ENCODE assay signal across 9 mouse cellular contexts in genomic region chr14:119005834-119006233, GRCm38 (mm10).
DNase-seq lines count a peak whose midpoint lies in the region; ATAC-seq lines count a peak whose summit lies in the region.
"Had no signal": no experiment of that assay in that cellular context is flagged by ENCODE, and none has a peak within 500 bp of the region (broad histone marks: within the 10 kb centered on the region; RNA-seq: fewer than 3 reads in every experiment).

No protein-coding gene starts in this region.

- no peak for ATAC-seq in forebrain, embryonic 13.5 days
- no peak for ATAC-seq in liver, embryonic 13.5 days (ENCODE audit: low read depth)

- no peaks in the 10 kb centered on the region for H3K27me3 ChIP-seq in forebrain, embryonic 13.5 days
- no peaks in the 10 kb centered on the region for H3K27me3 ChIP-seq in forebrain, embryonic 10.5 days (ENCODE audit: poor library complexity, severe bottlenecking)
- no peaks in the 10 kb centered on the region for H3K27me3 ChIP-seq in liver, embryonic 13.5 days

- peaks cover 12% of the 10 kb centered on the region for H3K36me3 ChIP-seq in forebrain, embryonic 13.5 days (ENCODE audit: poor library complexity, severe bottlenecking)
- peaks cover 21% of the 10 kb centered on the region for H3K36me3 ChIP-seq in forebrain, embryonic 10.5 days (replicated peaks)
- H3K36me3 ChIP-seq in liver, embryonic 13.5 days: no peaks in the 10 kb centered on the region

- peaks cover 11% of the 10 kb centered on the region for H3K4me1 ChIP-seq in forebrain, embryonic 13.5 days
- peaks cover 21% of the 10 kb centered on the region for H3K4me1 ChIP-seq in forebrain, embryonic 10.5 days
- H3K4me1 ChIP-seq in liver, embryonic 13.5 days (replicated peaks): peaks cover 13% of the 10 kb centered on the region

- H3K4me3 ChIP-seq in forebrain, embryonic 13.5 days: peak overlapping the region; percentile 6; the same call in 1 of the 2 replicates
- no peak overlapping the region for H3K4me3 ChIP-seq in forebrain, embryonic 10.5 days
- no peak overlapping the region for H3K4me3 ChIP-seq in liver, embryonic 13.5 days (replicated peaks)

- no peak overlapping the region for H3K9ac ChIP-seq in forebrain, embryonic 13.5 days
- H3K9ac ChIP-seq in liver, embryonic 13.5 days: no peak overlapping the region

- peak overlapping the region; percentile 35 for H3K27ac ChIP-seq in forebrain, embryonic 13.5 days
- H3K27ac ChIP-seq in forebrain, embryonic 10.5 days: no peak overlapping the region
- no peak overlapping the region for H3K27ac ChIP-seq in liver, embryonic 13.5 days

- no peaks in the 10 kb centered on the region for H3K9me3 ChIP-seq in forebrain, embryonic 13.5 days (replicated peaks)
- no peaks in the 10 kb centered on the region for H3K9me3 ChIP-seq in forebrain, embryonic 10.5 days
- H3K9me3 ChIP-seq in liver, embryonic 13.5 days (replicated peaks): no peaks in the 10 kb centered on the region
- H3K9me3 ChIP-seq: heart, embryonic 10.5 days had no signal

- DNase-seq in forebrain, embryonic 10.5 days (ENCODE audit: extremely low spot score, low spot score): no peak
- DNase-seq in 416B (ENCODE audit: low read depth): peak; percentile 48
- peak; percentile 24 to 32 for DNase-seq in cerebellum, postnatal 14 days
- DNase-seq in liver, embryonic 13.5 days: no peak
- no peak for DNase-seq in urinary bladder, postnatal 4 days (ENCODE audit: low spot score in 2 of 2)
- DNase-seq in ovary, postnatal 10 days (ENCODE audit: low spot score): no peak
- DNase-seq in left cerebral cortex, postnatal 25 days (ENCODE audit: low spot score in 2 of 2): no peak

- intact Hi-C loops in left cerebral cortex, postnatal 25 days (cut with DNase I): no loop called here

- peak overlapping the region; percentile 35 for H3K4me2 ChIP-seq in forebrain, embryonic 13.5 days
- H3K4me2 ChIP-seq in liver, embryonic 13.5 days: peak overlapping the region; percentile 89

- 10% methylated on average over 5 of the region's 5 CpGs for WGBS in forebrain, embryonic 13.5 days
- WGBS in forebrain, embryonic 10.5 days: 24% methylated on average over 5 of the region's 5 CpGs
- 17% methylated on average over 5 of the region's 5 CpGs for WGBS in liver, embryonic 13.5 days (ENCODE audit: insufficient replicate concordance)

Comparison
In these comparisons a context has a peak if more than half of its experiments do, and no peak if none do; other contexts are left out.
1. DNase-seq: peak in 416B (single experiment) and cerebellum, postnatal 14 days (2 of 2); none in forebrain, embryonic 10.5 days (single experiment), liver, embryonic 13.5 days (single experiment), urinary bladder, postnatal 4 days (0 of 2), ovary, postnatal 10 days (single experiment) and left cerebral cortex, postnatal 25 days (0 of 2).